Mouse (Mus musculus): ENCODE results near the gene Pald1.

- TF ChIP-seq CTCF (IDR thresholded peaks at IDR 0.05; ENCODE audit: borderline replicate concordance, insufficient read depth, low read length) (no peak), POLR2A (IDR thresholded peaks at IDR 0.05; ENCODE audit: low read depth, low read length) (no peak)
Measured at GRCm38 (mm10) chr10:61383715-61384047, 351 bp upstream of the Pald1 start.
